Mouse (Mus musculus) spleen, postnatal 14 days (tissue): Measurements from ENCODE around the gene Pnmal2.
A peak's percentile ranks its signal among the peaks of the same experiment; 100 is the strongest.

Source experiments
- DNase-seq, 2 experiments: peaks; one replicate each; pipeline ENCODE4 v3.0.0; 2021 to 2022; ENCODE audit warnings: low spot score in 2 of 2

Gene Pnmal2

DNA sequence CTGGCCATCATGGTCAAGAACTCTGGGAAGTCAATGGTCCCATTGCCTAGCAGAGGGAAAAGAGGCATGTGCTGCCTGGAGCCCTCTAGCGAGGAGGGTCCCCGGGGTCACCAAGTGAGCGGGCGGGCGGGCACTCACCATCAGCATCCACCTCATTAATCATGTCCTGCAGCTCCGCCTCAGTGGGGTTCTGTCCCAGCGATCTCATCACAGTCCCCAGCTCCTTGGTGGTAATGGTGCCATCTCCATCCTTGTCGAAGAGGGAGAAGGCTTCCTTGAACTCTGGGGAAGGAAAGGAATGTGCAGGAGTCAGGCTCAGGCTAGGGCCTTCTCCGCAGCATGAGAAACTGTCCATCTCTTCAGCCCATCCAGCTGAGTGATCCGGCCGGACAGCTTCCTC lies 27.0 kb upstream of the Pnmal2 start:
- no peak for DNase-seq

DNA sequence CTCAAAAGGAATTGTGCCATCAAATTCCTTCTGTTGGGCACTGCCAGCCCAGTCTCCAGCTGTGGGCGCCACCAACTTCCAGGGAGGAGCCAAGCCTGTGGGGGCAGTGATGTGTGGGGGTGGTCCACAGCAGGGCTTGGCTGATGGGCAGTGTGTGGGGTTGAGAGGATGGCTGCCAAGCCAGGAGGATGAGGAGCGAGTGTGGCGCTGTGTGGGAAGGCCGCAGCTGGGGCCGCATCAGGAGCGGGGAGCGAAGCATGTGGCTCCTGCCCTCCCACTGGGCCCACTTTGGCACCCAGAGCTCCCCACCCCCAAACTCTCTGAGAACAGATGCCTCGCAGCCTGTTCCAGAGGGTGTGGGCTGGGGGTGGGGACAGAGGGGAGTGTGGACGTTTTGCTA lies 26.5 kb upstream of the Pnmal2 start:
- no peak for DNase-seq

DNA sequence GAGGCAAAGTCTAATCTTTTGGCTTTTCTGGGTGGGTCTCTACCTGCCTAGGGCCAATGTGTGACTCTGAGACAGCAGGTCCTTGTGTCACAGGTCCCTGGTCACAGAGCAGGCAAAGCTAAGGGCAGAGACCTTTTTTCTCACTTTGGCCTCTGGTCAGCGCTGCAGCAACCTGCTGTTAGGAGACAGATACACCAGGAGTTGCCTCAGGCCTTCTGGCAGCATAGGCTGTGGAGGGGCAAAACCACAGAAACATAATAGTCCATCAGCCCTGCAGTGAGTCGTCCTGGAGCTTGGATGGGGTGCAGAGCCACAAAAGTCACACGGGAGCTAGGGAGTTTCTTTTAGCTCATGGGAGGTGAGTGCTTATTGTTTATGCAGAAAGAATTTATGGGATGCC lies 25.8 kb upstream of the Pnmal2 start:
- DNase-seq: no peak

DNA sequence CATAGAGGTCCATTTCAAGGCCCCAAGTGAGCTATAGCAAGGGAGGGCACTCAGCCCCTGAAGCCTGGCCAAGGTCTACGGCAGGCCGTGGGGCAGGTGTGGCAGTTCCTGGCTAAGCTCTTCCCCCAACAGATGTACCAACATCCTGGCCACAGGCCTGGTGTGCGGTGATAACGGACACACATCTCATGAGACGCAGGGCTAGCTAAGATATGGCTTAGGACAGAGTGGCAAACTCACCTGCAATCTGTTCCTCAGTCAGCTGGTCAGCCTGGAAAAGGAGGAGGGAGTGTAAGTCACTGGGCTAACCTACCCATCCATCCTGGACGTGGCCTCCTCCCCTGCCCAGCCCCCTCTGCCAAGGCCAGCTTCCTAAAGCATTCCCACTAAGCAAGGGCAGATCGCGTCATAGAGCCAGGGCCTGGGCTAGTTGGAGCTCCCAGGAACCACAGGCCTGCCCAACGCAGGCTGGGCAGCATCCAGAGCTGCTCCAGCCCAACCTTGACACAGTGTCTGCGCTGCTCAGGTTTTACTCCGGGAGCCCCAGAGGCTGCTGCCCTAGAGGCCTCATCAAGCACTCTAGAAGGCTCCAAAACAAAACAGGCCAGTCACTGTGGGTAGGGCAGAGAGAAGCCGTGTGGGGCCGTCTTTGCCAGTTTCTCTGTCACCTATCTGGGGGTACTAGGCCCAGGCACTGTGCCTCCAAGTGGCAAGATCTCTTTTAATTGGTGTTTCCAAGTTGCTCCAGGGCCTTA lies 24.9 kb upstream of the Pnmal2 start:
- no peak for DNase-seq

DNA sequence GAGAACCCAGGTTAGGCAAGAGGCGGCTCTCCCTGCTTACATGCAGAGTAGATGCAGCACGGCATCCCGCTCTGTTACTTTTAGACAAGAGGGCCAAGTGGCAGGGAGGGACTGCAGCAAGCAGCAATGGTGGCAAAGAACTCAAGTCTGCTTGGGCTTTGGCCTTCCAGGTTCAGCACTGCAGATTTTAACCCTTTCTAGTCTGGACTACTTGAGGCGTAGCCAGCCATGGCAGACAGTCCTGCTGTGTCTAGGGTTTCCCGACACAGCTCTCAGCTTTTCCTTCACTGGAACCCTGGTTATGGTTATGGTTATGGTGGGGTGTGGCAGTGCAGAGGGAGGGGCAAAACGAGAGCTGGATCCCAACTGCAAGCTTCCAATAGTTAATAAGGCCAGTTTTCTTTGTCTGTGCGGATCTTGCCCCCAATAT lies 24.3 kb upstream of the Pnmal2 start:
- DNase-seq: no peak

DNA sequence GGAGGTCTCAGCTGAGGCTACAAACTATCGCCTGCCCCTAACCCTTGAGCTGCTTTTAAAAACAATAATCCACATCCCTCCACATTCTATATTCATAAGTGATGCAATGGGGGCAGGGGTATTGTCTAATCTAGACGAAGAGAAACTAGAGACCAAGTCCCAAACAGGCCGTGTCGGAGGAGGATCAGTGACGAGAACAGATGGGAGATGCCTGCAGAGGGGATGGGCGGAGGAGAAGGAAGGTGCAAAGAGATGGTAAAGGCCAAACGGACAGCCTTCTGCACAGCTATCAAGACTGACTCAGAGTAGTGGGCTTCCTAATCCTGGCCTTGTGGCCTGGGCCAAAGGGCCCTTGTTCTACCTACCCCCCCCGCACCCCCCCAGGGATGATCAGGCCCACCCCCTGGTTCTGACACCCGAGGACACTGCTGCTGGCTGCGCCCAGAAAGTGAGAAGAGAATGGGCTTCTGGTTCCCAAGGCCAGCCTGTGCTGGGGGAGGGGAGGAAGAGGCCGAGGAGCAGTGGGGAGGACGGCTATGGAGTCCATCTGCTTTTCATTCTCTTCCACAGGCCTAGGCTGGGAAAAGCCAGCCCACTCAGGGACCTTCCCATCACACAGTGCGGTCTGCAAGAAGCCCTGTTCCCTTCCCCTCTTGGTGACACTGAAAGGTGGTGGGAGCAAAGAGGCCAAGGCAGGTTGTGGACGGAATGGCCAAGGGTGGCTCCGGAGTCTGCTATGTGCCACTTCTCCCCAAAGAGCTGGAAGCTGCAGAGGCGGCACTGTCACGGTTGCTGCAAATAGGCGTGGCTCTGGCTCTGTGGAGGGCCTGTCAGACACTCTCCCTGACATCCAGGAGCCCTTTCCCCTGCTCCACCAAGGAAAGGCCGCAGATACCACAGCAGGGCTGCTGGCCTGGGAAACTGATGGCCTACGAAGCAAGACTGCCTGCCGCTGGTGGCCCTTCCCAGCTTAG lies 23.4 kb upstream of the Pnmal2 start:
- no peak for DNase-seq

DNA sequence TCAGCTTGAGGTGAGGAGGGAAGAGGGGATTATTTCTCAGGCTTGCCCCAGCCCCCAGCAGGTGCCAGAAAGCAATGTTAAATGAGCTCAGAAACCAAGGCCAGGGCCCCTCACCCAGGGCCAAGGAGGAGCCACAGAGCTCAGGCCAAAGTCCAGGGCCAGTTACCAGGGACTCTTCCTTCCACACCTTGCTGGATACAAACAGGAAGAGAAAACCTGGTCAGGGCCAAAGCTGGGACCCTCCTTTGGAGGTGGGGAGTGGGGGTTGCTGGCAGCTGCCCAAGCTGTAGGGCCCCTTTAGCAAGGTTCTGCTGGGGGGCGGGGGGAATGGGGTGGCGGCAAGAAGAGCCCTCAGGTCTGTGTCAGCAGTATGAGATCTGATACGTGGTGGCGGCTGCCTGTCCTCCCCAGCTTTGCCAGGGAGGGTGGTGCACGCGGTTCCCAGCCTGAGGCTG lies 22.6 kb upstream of the Pnmal2 start:
- DNase-seq: no peak

DNA sequence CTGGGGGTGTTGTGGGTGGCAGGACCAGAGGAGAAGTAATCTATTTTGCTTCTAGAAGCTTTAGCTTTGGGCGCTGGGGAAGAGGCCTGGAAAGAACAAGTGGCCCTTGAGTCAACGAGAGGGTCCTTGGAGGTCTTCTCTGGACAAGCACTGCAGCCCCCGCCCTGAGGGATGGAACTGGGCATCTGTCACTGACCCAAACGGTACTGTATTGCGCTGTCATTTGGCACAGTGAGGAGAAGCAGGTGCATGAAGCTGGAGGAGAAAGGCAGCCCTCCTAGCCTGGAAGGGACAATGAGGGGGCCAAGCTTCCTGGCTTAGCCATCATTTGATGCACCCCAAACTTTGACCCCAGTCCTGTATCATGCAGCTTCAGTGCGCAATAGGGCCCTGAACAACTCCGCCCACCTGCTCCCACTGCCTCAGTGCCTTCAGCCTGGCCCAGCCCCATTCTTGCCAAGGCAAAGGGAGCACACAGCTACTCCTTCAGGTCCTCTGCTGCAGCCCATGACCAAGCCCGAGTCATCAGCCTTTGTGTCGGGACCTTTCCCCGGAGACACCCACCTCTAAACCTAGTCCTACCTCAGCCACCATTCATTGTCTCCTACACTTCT lies 22.0 kb upstream of the Pnmal2 start:
- no peak for DNase-seq

DNA sequence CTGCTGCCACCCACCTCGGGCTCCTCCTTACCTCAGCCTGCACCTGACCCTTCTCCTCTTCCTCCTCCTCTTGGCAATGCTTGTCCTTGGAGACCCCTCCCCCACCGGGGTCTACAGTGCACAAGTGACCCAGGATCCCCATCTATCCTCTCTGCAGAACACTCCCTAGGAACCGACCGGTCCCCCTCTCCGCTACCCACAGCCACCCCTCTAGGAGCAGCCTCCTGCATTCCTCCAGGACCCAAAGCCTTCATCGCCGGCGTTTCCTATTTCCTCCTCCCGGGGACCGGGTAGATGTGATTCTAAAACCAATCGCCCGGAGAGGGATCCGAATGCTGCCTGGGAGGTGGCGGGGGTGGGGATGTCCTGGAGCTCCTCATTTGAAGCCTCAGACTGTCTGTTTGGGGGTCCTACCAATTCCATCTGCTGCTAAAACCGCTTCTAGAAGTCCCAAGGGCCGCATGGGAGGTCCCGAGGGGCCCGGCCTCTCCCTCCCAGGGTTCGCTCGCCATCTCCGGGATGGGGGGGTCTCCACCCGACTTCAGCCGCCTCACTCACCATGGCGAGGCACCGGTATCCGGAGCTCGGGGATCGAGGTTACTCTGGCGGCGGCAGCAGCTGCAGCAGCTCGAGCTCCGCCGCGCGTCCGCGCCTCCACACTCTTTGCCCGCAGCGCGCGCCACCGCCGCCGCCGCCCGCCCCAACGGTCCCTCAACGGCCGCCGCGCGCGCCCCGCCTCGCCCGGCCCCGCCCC lies 21.0 kb upstream of the Pnmal2 start:
- DNase-seq: no peak

DNA sequence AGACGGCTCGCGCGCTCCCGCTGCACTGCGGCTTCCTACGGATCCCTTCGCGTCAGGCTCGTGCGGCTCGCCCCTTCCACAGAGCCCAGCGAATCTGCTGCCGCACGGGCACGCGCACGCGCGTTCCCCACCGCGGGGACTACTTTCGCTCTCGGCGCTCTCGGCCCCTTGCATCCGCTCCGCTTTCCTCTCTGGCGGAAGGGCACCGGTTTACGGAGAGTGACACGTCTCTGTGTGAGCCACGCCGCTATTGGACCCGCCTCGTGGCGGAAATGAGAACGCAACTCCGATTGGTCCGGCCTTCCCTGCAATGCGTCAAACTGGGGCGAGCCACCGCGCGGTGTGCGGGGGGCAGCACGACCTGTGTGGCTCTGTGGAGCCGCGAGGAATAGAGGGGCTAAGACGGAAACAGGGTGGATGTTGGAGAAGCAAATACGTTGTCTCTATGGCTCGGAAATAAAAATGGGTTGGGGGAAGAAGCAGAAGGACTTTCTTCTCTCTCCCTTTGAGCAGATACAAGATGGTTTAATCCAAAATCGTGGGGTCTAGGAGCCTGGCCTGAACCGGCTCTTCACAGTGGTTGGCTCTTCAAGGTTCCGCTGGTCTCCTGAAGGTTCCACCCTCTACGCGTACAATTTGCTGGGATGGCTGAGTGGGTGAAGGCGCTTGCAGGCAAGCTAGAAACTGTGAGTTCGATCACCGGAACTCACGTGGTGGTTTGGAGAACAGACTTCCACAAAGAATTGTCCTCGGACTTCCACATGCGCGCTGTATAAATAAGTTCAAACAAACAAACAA lies 20.2 kb upstream of the Pnmal2 start, which contains the start of gene Calm3:
Gene Calm3 (minus strand): TSS at position 78 of the 798 bp plus-strand sequence.
- DNase-seq: peak; percentile 99

DNA sequence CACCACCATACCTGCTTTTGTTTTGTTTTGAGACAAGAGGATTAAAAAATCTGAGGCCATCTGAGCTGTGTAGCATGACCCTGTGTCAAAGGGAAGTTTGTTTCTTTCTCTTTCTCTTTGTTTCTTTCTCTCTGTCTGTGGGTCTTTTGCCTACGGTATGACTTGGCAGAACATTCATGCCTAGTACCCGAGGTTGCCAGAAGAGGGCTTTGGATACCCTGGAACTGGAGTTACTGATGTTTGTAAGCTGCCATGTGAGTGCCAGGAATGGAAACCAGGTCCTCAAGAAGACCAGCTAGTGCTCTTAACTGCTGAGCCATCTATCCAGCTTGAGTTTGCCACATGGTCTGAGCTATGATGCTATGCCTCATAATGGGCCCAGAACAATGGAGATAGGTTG lies 16.1 kb upstream of the Pnmal2 start:
- no peak for DNase-seq

DNA sequence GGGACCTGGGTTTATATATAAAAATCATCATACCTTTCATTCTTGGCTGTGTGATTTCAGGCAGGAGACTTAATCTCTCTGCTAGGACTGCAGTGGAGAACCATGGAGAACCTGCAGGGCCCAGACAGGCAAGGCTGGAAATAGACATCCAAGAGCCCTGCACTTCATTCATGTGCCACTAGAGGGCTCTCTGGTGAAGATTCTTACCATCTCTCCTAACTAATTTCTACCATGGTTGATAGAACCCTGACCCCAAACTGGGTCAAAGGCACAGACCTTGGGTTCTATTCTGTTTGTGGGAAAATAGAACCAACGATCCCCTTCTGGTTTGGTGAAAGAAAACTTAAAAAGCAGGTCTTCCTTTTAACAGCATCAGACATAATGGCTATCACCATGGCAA lies 13.6 kb upstream of the Pnmal2 start:
- peak; percentile 39 to 67 for DNase-seq

DNA sequence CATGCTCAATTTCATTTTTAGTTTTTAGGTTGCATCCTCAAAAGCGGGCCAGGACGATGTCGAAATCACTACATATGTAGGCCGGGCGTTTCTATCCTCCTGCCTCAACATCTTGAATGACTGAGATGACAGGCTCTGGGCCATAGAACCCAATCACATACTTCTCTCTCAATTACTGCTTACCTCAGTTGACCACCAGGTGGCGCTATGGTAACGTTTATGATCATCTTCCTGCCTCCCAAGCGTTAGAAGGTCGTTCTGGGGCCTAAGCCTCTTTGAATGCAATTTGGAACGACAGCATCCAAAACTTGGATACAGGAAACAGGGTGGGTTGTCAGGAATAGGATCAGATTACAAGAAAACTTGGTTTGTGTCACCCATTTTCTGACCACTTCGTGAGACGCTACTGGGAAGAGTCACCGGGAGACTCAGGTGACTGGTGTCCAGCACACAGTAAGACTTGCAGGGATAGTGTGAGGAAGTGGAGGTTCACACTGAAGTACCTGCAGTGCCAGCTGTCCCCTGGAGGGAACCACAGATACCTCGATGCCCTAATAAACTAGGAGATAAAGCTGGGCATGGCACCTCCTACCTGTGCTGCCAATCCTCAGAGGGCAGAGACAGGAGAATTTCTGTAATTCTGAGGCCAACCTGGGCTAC lies 12.4 kb upstream of the Pnmal2 start:
- DNase-seq: peak; percentile 52 to 76

DNA sequence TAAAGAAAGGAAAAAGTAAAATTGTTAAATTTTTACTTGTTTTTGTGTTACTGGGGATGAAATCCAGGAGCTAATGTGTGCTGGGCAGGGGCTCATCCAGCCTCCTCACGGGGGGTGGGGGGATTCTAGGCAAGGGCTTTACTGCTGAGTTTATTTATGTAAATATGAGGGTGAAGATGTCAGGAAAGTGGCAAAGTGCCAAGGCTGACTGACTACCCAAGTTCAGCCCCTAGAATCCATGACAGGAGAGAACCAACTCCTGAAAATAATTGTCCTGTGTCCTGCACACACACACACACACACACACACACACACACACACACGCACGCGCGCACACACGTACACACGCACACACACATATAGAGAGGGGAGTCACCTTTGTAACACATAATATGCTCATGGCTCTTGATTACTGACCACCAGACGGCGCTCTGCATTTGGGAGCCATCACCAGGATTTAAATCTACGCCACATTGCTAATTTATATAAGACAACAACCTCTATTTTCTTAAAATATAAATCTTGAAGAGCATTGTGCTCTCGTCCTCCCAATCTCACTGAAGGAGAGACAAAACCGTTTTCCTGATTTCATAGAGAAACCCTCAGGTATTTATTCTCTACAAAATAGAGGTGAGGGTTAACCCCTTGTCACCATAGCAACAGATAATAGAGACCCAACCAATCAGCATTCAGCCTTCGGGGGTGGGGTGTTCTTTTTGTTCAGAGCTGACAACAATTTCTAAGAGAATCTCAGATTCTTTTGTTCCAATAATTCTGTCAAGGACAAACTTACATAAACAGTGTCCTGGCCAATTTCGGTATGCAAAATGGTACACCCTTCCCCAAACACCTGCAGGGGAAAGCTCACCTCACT lies 11.5 kb upstream of the Pnmal2 start:
- no peak for DNase-seq

DNA sequence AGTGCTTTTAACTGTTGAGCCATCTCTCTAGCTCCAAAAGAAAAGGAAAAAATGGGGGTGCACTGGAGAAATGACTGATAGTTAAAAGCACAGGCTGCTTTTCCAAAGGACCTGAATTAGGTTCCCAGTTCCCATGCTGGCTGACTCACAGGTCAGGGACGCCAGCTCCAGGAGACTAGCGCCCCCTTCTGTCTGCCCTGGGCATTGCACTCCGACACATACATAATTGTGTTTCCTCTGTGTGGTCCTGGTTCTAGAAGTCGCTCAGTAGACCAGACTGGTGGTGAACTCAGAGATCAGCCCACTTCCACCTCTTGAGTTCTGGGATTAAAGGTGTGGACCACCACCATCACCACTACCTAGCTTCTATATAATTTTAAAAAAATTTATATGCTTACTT lies 7.2 kb upstream of the Pnmal2 start:
- no peak for DNase-seq

DNA sequence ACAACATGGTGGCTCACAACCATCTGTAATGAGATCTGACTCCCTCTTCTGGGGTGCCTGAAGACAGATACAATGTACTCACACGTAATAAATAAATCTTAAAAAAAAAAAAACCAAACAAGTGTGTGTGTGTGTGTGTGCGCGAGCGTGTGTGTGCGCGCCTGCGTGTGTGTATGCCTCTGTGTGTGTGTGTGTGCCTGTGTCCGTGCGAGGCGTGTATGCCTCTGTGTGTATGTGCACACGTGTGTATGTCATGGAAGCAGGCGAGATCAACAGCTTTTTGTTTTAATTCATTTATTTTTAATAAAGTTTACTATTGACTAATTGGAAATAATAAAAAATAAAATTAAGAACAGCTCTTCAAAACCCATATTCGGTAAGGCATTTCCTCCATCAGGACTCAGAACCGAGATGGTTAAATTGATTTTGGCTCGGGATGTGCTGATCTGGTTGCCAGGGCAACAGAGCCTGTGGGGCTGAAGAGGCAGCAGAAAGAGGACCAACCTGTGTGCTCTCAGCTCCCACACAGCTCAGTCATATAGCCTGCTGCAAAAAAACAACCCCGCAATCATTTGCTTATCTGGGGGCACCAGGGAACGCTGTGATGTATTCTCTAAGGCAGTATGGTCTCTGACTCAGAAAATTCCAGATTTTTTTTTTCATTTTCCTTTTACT lies 6.2 kb upstream of the Pnmal2 start:
- DNase-seq: no peak

DNA sequence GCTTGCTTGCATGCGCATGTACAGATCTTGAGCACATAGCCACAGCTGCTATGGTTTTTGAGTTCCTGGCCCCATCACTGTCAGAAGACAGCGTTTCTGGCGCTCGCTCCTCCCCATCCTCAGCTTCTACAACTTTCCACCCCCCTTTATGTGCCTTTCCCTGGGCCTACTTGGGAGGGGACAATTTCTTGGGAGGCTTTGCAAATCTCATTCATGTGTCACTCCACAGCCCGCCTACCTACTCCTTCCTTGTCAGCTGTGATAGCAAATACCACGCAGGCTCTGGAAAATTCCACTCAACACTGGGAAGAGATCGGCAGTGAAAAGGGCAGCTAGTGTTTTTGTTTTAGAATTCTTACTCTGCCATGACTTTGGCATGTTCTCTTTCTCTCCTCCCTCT lies 4.2 kb upstream of the Pnmal2 start:
- DNase-seq: no peak

DNA sequence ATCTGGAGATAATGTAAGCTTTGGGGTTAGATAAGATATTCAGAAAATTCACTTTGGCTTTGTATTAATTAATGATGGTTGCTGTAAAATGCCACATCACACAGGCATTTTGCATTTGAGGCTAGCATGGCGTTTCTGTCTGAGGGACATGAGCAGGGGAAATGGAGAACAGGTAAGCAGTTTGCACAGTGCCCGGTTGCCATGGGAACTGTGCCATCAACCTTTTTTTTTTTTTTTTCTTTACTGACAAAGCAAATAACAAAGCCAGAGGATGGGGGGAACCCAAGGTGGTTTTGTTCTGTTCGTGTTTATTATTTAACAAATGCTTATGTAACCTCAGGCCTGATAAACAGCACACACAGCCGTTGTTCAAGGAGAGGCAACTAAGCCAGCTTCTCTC lies 1.6 kb upstream of the Pnmal2 start:
- DNase-seq: no peak
